Mouse (Mus musculus) myocyte (in vitro differentiated cells): ENCODE measurements around the gene Pes1.

Source experiments
- CEBPB ChIP-seq: IDR thresholded peaks from 2 replicates; pipeline ENCODE4 v1.6.1; 2011; ENCODE audit warnings: mild to moderate bottlenecking, moderate library complexity; ENCODE audit not compliant: poor library complexity, insufficient read depth, severe bottlenecking
- MYOD1 ChIP-seq, 3 experiments: IDR thresholded peaks; one replicate each; pipeline ENCODE4 v1.6.1; 2011; ENCODE audit warnings: control low read depth in 2 of 3, low read depth in 2 of 3, mild to moderate bottlenecking in 2 of 3, moderate library complexity in 1 of 3; ENCODE audit not compliant: insufficient read length in 2 of 3, control insufficient read depth in 1 of 3
- MYOG ChIP-seq, 3 experiments: IDR thresholded peaks; one replicate each; pipeline ENCODE4 v1.6.1; 2011; ENCODE audit warnings: control low read depth in 2 of 3, low read depth in 2 of 3, mild to moderate bottlenecking in 2 of 3; ENCODE audit not compliant: insufficient read length in 2 of 3, control insufficient read depth in 1 of 3, insufficient read depth in 1 of 3
- POLR2A ChIP-seq: IDR thresholded peaks from one replicate; pipeline ENCODE4 v1.6.1; 2011; ENCODE audit warnings: low read depth, mild to moderate bottlenecking, control low read depth, moderate library complexity; ENCODE audit not compliant: insufficient read length
- POLR2AphosphoS2 ChIP-seq: IDR thresholded peaks from one replicate; pipeline ENCODE4 v1.6.1; 2011; ENCODE audit warnings: low read depth, control low read depth; ENCODE audit not compliant: insufficient read length
- SRF ChIP-seq: IDR thresholded peaks from one replicate; pipeline ENCODE4 v1.6.1; 2011; ENCODE audit warnings: low read depth; ENCODE audit not compliant: control insufficient read depth, insufficient read length
- TCF12 ChIP-seq: IDR thresholded peaks from one replicate; pipeline ENCODE4 v1.6.1; 2011; ENCODE audit warnings: mild to moderate bottlenecking, control low read depth; ENCODE audit not compliant: poor library complexity, insufficient read depth, severe bottlenecking
- TCF3 ChIP-seq: IDR thresholded peaks from one replicate; pipeline ENCODE4 v1.6.1; 2011; ENCODE audit warnings: low read depth, control low read depth; ENCODE audit not compliant: insufficient read length
- USF1 ChIP-seq: IDR thresholded peaks from one replicate; pipeline ENCODE4 v1.6.1; 2011; ENCODE audit warnings: low read depth, mild to moderate bottlenecking, control low read depth, moderate library complexity

DNA sequence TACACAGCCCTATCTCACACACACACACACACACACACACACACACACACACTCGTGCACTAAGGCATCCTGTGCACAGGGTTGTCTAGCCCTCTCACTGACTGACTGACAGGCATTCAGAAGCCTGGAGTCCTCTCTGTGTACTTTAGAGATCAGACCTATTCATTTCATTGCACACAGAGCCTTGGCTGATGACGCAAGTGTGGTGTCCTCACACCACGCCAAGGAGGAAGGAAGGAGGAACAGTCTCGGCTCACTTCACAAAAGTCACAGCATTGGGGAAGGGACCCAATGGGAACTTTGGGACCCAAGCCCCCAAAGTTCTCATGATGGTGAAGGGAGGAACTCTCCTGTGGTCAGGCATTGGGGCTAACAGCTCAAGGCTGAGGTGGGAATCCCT, 33.8 kb upstream of the Pes1 start:
- no peak for TF ChIP-seq POLR2A
- no peak for TF ChIP-seq SRF
- TF ChIP-seq USF1, result no peak
- TF ChIP-seq MYOG (IDR thresholded peaks at IDR 0.05; ENCODE audit: control insufficient read depth in 1 of 3, insufficient read depth in 1 of 3, insufficient read length in 2 of 3, low read depth in 2 of 3), result no peak
- TF ChIP-seq TCF12, result no peak
- no peak for TF ChIP-seq MYOD1 (IDR thresholded peaks at IDR 0.05; ENCODE audit: control insufficient read depth in 1 of 3, insufficient read length in 2 of 3, low read depth in 2 of 3)
- TF ChIP-seq CEBPB, result no peak
- no peak for TF ChIP-seq POLR2AphosphoS2
- no peak for TF ChIP-seq TCF3
